Mouse (Mus musculus) right cerebral cortex, postnatal 14 days (tissue): ENCODE measurements around the gene Usp46.

Source experiments
- DNase-seq: peaks from one replicate; pipeline ENCODE4 v3.0.0; 2022

The Usp46 gene

DNA sequence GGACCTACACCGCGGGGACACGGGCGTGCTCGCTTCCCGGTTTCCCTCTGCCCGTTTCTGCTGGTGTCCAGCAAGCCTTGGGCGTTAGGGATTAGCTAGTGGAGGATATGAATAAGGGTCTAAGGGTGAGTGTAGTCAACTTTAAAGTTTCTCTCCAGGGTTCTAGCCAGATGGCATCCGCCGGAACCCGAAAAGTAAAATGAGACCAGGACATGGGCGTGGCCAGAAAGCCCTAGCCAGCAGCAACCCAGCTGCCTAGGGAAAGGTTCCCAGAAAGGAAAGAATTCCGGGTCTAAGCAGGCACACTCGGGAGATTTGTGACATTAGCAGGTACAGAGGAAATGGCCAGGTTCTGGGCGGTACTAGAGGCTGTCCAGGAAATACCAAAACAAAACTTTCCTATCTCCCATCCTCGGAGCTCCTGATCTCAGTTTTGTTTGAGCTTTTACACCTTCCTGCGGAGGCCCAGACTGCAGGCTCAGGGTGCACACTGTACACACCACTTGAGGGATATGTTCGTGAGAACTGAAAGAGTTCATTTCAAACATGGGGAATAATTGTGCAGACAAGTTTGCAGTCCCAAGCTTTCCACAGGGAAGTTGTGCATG lies 587 bp upstream of the Usp46 start:
- peak; percentile 43 for DNase-seq

DNA sequence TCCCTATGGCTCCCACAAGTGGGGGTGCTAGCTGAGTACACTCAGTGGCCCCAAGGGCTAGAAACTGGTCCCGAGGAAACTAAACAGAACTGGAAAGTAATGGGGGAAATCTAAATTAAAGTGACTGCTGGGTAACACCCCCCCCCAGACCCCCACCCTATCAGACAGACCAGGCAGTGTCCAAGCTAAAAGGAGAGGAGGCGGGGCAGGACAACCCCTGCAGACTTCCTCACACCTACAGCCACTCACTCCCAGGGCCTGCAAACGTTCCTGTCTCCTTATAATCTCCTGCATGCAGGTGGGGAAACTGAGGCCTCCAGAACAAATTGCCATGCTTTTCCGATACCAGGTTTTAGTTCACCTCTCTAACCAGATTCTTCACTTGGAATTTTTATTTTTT lies 885 bp downstream of the Usp46 start:
- no peak for DNase-seq

DNA sequence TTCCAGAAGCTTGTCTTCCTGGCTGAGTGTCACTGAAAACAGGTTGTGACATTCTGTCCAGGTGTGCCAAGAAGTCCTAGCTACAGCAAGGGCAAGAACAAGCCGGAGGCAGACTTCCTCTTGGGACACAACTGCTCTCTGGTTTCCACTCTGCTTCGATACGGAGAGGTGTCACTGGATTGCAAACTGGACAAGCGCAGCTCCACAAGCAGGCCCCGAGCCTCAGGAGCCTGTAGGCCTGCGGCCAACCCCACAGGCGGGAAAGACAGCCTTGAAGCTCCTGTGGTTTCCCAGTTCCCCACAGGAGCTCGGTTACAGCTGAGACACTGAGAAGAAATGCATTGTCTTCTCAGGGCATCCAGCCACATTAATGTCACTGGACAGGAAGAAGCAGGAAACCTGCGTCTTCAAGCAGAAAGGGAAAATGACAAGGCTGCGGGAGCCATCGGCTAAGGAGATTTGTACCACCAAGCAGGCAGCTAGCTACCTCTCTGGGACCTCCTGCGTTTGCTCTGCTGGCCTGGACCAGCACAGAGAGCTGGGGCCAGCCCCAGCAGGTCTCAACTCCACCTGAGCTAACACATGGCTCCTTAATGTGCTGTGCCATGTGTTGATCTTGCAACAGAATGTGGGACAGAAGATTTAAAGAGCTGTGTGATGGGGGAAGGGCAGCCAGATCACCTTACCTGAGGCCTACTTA lies 1.7 kb downstream of the Usp46 start:
- DNase-seq = no peak

DNA sequence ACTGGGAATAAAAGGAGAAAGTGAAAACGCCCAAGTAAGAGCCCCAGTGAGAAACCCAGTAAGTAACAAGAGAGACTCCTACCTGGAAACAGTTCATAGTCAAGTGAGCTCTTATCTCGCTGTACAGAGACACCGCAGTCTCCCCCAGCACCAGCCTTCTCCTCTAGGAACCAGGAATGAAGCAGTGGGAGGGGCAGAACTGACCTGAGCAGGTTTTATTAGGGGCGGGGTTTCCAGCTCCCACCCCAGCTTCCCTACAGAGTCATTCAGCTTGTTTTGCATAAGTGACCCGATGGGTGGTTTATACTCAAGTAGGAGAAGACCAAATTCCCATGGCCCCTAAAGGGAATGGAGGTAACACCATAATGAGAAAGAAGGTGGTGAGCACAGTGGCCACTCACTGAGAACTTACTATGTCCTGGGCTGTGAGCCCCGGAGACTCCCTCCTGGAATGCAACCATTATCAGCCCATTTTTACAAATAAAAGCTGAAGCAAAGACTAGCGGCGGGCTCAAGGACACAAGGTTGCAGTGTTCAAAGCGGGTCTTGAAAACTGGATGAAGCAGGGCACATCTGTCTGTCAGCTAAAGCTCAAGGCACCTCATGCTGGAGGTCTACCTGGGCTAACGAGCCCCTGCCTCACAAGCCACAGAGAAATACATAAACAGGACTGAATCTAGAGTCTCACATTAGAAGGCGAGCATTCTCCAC lies 2.5 kb downstream of the Usp46 start:
- DNase-seq = no peak

DNA sequence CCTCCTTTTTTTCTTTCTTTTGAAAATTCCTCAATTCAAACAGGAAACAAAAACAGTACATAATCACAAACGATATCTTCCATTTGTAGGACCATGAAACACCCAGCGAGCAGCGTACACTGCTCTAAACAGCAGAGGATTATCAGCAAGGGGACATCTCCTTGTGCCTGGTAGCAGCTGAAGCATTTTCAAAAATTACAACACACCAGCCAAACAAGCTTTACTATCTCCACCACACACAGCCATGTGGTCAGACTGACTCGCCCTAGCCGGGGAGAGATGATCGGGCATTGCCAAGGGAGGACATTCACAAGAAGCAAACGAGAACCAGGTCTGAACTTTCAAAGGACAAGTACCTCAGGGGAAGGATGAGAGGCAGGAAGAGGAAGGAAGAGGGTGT lies 3.4 kb downstream of the Usp46 start:
- no peak for DNase-seq

DNA sequence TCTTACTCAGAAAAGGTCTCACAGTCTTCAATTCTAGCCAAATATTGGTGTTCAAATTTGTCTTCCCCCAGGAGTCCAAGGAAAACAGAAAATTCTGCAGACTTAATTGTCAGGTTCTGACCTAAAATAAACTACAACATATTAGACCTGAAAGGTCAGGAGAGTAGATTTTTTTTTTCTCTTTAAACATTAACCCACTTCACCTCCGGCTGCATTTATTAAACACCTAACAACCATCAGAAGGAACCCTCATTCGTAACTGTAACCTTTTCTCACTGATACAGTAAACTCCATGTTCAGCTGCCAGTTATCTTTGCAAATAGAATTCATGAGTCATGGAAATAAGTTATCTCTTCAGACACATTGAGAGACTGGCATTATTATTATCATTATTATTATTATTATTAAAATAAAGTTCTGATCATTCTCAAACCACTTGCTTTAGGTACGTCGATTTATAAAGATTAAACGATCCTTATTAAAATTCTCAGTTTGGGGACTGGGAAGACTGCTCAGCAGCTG lies 4.9 kb downstream of the Usp46 start:
- no peak for DNase-seq

DNA sequence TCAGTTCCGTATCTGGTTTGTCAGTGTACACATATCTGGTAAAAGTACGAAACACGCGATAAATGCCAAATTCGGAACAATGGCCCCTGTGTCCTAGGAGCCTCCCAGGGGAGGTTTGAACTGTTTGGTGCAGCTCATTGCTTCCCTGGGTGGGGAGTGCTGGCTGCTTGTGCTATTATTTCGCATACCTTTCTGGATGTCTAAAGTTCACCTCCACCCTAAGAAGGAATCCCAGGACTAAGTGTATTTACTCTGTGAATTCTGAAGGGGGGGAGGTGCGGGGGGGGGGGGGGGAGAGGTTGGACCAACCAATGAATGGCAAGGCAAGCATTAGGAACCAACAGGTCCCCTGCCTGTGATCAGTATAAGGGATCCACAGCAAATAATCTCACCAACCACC lies 6.0 kb downstream of the Usp46 start:
- no peak for DNase-seq

DNA sequence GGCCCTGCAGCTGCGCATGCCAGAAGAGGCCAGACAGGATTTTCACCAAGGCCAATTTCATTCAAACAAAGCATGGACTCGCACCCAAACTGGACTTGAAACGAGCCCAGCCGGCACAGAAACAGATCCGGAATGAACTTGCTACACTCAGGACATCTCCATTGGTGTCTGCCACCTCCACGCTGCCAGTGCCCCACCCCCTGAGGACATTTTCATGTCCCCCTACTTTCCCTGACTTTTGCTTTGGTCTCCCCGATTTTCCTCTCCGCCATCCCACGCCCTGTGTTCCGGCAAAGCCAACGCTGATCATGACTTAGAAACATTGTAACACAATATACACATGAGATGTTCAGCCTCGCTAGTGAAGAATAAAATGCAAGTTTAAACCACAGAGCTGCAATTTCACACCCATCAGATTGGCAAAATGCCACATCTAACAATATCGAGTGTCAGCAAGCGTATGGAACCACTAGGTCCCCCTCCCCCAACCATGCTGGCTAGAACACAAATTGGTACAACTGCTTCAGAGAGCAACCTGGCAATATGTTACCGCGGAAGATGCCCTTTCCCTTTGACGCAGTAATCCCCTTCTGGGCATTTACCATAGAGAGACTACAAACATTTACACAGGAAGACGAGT lies 6.7 kb downstream of the Usp46 start:
- no peak for DNase-seq

DNA sequence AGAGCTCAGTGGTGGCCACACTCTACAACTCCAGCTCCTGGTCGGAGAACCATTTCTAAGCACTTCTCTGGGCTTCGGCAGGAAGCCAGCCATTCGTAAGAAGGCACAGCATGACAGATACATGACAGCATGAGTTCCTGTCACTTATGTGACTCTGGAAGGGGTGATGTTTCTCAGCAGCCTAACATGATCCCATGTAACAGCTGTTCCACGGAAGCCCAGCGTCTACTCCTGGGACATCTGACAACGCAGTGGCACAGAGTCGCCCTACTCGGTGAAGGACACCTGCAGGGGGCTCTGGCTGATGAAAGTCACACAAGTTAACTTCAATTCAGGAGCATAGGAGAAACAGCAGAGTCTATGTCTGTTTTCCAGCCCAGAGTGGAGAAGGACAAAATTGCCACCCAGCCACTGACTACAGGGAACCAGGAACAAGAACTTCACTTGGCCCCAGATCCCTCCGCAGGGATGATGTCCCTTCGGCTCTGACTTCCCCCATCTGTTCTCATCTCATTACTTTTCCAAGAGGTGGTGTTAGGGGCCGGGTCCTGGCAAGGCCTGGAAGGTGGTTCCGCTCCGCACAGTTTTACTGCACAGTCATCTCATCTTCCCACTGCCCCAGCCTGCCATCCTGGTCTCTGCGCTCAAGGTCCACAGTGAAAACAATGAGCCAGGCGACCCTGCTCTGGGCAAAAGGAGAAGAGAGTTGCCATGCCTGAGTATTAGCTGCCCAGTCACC lies 15.9 kb downstream of the Usp46 start:
- DNase-seq = no peak

DNA sequence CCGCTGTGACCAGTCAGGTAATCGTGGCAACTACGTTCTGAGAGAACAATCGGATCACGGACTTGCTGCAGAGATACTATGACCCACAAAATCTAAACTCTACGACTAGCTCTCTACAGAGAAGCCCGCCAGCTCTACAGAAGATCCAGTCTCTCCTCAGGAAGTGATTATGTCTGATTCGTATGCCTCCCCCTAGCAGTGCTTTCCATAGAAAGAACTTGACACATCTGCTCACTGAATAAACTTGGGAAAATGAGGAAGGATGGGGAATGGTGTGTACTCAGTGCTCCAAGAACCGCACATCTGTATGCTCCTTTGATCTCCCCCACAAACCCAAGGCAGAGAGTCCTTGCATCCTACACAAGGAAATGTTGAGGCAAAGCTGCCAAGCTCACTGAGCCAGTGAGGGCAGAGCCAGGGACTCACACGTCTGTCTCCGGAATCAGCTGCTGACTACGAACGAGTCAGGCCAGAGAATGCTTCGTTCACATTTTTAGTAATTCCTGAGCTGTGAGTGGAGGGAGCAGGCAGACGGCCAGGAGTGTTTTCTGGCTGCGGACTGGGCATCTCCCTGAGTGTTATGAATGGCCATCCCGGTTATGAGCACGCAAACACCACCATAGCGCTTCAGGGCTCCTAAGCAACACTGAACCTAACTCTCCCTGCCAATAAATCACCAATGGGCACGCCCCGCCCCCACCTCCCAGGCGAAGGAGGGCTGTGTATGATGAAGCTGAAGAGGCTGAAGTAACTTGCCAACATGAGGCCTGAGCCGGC lies 16.6 kb downstream of the Usp46 start:
- DNase-seq = no peak

DNA sequence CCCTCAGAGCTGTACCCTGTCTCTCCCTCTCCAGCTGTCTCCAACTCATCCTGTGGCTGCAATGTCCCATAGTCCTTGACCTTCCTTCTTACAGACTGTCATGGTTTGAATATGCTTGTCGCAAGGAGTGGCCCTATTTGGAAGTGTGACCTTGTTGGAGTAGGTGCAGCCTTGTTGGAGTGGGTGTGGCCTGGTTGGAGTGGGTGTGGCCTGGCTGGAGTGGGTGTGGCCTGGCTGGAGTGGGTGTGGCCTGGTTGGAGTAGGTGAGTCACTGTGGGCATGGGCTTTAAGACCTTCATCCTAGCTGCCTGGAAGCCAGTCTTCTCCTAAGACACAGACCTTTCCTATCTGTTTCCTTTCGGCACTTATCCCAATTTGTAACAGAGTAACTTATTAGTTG lies 17.3 kb downstream of the Usp46 start:
- no peak for DNase-seq

DNA sequence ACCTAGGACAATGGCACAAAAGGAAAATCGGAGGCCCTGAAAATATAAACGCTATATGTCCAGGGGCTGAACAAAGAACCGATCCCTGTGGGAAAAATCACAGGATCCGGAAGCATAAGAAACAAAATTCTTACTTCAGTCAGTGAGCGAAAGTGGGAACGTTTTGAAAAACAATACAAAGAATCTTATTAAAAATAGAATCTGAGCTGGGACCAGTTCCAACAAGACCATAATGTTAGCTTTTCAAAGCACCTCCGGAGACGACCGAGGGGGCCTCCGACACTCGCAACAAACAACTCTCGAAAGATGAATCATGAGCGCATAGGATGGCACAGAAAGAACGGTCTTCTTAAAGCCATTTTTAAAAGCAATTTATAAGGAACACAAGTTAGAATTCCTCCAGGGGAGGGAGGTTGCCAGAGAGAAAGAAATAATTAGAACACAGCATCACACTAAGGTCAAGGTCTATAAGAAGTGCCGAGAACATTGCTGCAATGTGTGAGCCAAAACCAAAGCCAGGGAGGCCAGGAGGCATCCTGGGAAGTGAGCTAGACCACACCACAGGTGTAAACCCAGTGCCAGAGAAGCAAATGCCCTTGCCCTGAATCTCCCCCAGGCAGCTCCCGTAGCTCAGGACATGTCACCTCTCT lies 19.3 kb downstream of the Usp46 start:
- DNase-seq = no peak

DNA sequence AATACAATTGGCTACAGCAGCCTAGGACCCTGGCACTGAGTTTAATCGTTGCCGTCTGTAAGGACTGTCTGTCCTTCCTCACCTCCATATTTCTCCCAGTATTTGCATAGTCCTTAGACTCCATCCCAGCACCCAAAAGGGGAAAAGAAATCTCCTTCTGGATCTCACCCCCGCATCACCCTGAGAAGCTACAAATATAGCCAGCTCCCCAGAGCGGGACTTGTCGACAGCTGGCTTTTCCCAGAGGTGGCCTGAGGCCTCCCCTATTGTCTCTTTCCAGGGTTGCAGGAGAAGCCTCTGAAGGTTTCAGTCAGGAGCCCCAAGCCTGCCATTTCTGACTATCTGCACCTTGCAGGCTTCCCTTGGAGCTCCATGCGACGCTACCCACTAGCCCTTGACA lies 23.6 kb downstream of the Usp46 start:
- DNase-seq = no peak

DNA sequence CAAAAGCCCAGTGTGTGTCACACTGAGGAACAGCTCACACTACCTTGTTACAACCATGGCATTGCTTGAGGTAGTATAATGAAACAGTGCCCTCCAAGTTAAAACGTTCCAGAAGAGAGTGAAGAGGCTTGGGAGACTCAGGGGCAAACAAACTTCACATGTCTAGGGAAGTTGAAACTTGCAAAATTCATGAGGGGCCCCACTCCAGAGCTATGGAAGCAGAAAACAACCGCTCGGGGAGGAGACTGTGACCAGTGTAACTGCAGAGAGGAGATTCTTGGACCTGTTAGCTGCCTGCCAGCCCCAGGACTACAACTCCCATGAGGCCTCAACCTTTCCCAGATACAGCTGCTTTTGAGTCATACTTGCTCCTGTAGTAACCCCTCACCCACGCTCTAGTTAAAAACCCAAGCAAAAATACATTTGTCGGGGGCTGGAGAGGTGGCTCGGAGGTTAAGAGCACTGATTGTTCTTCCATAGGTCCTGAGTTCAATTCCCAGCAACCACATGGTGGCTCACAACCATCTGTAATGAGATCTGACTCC lies 25.4 kb downstream of the Usp46 start:
- DNase-seq = no peak

DNA sequence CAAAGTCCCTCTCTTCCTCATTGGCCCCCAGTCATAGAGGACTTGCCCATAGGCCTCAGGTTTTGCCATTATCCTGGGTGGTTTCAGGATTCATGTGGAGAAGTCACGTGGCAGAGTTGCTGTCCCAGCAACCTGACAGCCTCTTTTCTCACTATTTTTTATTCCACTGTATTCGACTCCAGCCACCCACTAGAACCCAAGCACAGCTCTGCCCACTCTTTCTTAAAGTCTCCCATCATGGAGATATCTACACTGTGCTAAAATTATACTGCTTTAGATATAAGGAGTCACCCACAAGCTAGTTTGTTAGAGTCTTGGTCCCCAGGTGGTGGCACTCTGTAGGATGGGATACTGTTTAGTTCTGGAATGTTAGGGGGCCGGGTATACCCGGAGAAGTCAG lies 27.7 kb downstream of the Usp46 start:
- DNase-seq = no peak

DNA sequence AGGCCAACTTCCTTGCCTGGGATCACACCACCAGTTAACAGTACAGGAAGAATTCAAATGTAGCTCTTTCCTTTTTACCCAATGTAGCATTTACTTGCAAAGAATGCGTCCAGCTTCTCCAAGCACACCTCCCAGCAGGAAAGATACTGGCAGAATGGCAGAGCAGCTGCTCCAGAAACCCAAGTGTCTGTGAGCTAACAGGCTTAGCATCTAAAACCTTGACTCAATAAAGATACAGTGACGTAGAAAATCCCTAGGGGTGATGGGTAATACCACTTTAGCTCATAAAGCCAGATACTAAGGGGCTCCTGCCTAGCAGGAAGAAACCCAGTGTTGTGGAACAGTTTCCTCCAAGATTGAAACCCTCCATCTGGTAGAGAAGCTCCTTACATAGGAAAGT lies 32.8 kb downstream of the Usp46 start:
- DNase-seq = no peak

DNA sequence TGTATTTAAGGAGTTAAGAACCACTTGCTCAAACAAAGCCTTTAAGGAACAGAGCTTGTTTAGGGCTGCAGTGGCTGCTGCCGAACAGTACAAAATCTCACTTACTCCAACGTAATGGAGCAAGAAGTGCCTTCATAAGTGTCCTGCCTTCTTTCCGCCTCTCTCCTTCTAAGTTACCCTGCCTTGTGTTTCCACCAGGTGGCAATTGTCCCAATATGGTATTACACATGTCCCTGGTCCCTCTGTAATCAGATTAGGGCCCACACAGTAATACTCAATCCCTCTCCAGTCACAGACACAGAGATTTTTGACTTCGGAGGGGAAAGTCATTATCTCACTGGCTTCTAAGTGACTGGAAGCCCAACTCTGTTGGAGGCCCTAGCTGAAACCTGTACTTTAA lies 34.1 kb downstream of the Usp46 start:
- no peak for DNase-seq

DNA sequence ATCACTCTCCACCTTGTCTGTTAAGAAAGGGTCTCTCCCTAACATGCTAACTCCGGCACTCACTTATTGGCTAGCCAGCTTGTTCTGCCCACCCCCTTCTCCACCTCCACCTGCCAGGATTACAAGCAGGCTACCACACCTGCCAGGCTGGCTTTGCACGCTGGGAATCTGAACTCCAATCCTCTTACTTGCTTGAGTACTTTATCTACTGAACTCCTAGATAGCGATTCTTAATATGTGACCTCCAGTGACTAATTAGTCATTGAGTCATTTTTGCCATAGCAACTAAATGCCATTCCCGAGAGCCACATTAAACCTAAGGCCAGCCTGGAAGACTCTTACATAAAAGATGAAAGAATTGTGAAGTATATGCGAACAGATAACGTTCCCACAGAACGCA lies 38.4 kb downstream of the Usp46 start:
- DNase-seq = no peak

DNA sequence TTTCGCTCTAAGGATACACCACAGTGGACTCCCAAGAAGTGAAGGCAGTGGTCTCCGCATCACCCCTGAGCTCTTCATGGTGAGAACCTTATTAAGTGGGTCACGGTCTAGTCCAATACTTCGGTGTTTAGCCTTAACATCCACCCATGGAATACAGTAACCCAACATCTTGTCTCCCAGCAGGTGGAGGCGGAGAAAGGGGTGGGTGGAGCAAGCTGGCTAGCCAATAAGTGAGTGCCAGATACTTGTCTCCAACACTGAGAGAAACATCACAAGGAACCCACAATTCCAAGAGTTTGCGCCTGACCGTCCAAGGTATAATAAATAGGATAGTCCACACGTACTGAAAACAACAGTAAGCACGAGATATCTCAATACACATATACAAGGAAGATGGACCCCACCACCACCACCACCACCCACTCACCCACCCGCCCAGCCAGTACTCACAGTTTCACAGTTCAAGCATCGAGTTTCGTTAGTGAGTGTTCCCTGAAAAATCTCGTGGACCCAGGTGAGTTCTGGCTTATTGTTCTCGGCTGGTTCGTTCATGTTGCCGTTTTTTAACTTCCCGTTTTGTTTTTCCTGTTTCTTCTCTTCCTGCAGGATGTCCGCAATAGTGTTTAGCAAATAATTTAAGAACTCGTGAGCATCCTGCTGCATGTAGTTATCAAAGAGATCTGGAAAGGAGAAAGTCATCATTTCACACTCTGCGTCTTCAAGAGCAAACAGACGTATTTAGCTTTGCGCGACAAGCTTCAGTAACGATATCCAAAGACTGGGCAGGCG lies 39.3 kb downstream of the Usp46 start:
- no peak for DNase-seq

DNA sequence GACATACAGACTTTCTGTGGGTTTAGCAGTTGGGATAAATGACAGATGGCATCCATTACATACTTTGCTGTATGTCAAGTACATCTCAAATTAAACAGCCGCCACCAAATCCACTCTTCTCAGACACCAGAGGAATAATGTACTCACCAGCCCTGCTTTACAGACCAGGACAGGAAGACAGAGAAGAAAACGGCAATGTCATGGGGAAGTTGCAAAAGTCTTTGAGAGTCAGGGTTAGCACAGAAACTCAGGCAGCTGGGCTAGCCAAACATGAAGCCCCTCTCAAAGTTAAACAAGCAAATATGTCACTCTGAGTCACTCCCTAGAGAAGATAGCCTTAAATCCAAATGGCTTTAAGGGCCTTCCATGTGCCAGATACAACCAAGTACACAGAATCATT lies 40.0 kb downstream of the Usp46 start:
- DNase-seq = no peak

DNA sequence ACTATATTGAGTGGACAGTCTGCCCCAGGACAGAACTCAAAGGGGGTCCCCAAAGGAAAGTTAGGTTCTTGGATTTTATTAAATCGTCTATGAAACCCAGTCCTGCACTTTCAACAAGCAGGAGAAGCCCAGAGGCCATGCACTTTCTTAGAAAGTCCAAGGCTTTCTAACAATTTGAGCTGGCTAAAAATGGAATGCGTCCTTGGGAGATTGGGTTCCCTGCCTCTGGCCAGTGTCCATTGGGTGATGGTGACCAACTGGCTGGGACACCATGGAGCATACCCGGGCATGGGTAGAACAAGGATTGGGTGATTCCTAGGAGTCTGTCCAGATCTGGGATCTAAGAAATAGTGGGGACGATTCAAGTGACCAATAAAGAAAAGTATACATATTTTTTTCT lies 47.7 kb downstream of the Usp46 start:
- no peak for DNase-seq
